ENCODE assay signal across 8 mouse cellular contexts in the genomic region with DNA sequence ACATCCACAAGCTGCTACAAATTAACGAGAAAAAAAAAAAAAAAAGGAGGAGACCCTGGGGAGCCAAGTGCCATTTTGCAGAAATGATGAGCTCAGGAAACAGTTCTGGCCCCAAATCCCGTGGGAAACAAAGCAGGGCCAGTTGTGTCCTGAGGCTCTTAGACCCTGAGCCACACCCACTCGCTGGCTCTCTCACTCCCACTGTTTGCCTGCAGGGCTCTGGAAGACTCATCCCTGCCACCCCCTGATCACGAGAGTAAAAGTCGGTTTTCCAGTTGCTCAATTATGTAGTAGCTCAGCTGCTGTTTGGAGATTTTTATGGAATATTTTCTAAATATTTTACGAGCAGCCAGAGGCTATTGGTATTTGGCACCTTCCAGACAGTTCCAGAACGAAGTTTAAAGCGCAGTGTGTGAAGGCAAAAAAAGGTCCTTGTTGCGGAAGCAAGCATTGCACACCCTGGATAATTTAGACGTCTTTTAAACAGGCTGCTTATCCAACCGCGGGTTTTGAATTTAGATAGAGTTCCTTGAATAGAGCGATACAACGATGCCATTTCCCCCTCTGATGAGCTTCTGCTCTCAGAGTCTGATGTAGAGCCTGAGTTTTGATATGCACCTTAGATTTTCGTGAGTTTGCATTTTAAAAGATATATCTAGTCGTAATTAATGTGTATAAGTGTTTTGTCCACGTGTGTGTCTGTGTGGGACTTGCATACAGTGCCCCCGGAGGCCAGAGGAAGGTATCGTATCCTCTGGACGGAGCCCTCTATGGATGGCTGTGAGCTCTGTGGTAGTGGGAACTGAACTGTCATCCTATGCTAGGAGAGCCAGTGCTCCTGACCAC. TPM values are rescaled to one million over a fixed set of nuclear protein-coding genes. Genes with fewer than 3 reads are reported as not detected.
A peak's percentile ranks its signal among the peaks of the same experiment; 100 is the strongest.
DNase-seq lines count a peak whose midpoint lies in the region; ATAC-seq and TF ChIP-seq lines count a peak whose summit lies in the region.

No protein-coding gene starts in this region.

- H3K27ac ChIP-seq in lung, embryonic 14.5 days (ENCODE audit: low read depth), result no peak overlapping the region
- H3K27ac ChIP-seq in forebrain, embryonic 16.5 days (ENCODE audit: low read length), result no peak overlapping the region
- no peak overlapping the region for H3K27ac ChIP-seq in intestine, postnatal 0 days (ENCODE audit: low read depth, low read length)
- H3K27ac ChIP-seq in midbrain, embryonic 13.5 days, result no peak overlapping the region

- H3K9ac ChIP-seq in lung, embryonic 14.5 days, result no peak overlapping the region
- H3K9ac ChIP-seq in forebrain, embryonic 16.5 days (replicated peaks; ENCODE audit: low read depth, low read length), result no peak overlapping the region
- H3K9ac ChIP-seq in intestine, postnatal 0 days (ENCODE audit: low read depth, low read length), result no peak overlapping the region
- H3K9ac ChIP-seq in midbrain, embryonic 13.5 days (replicated peaks), result no peak overlapping the region

- no peaks in the 10 kb centered on the region for H3K9me3 ChIP-seq in lung, embryonic 14.5 days (ENCODE audit: low read depth, low read length)
- H3K9me3 ChIP-seq in forebrain, embryonic 16.5 days (ENCODE audit: control insufficient read depth, low read length), result no peaks in the 10 kb centered on the region
- H3K9me3 ChIP-seq in intestine, postnatal 0 days (ENCODE audit: control insufficient read depth), result no peaks in the 10 kb centered on the region
- no peaks in the 10 kb centered on the region for H3K9me3 ChIP-seq in midbrain, embryonic 13.5 days

- H3K4me2 ChIP-seq in lung, embryonic 14.5 days, result peak overlapping the region; percentile 51
- H3K4me2 ChIP-seq in forebrain, embryonic 16.5 days (ENCODE audit: low read length), result peak overlapping the region; percentile 39
- peak overlapping the region; percentile 41 for H3K4me2 ChIP-seq in intestine, postnatal 0 days (replicated peaks; ENCODE audit: low read depth)
- peak overlapping the region; percentile 23 for H3K4me2 ChIP-seq in midbrain, embryonic 13.5 days (replicated peaks)

- ATAC-seq in lung, embryonic 14.5 days (ENCODE audit: insufficient read depth), result peak; percentile 72; the same call in 1 of the 2 replicates
- ATAC-seq in forebrain, embryonic 16.5 days, result peak; percentile 70; the same call in 1 of the 2 replicates
- ATAC-seq in intestine, postnatal 0 days, result no peak
- peak; percentile 84 for ATAC-seq in midbrain, embryonic 13.5 days

- peak; percentile 61 for TF ChIP-seq CTCF in lung, embryonic 14.5 days (IDR thresholded peaks at IDR 0.05; ENCODE audit: low read depth)
- TF ChIP-seq CTCF in intestine, postnatal 0 days (IDR thresholded peaks at IDR 0.05; ENCODE audit: low read depth), result peak; percentile 68

- H3K27me3 ChIP-seq in lung, embryonic 14.5 days (ENCODE audit: insufficient read depth, low read length), result no peaks in the 10 kb centered on the region
- no peaks in the 10 kb centered on the region for H3K27me3 ChIP-seq in forebrain, embryonic 16.5 days (replicated peaks; ENCODE audit: control insufficient read depth, insufficient read depth, low read length)
- no peaks in the 10 kb centered on the region for H3K27me3 ChIP-seq in intestine, postnatal 0 days (replicated peaks; ENCODE audit: control insufficient read depth, insufficient read depth, low read length)
- H3K27me3 ChIP-seq in midbrain, embryonic 13.5 days, result no peaks in the 10 kb centered on the region

- H3K36me3 ChIP-seq in lung, embryonic 14.5 days (ENCODE audit: insufficient read depth), result no peaks in the 10 kb centered on the region
- no peaks in the 10 kb centered on the region for H3K36me3 ChIP-seq in forebrain, embryonic 16.5 days (ENCODE audit: control insufficient read depth, insufficient read depth)
- no peaks in the 10 kb centered on the region for H3K36me3 ChIP-seq in intestine, postnatal 0 days (ENCODE audit: control insufficient read depth, insufficient read depth)
- no peaks in the 10 kb centered on the region for H3K36me3 ChIP-seq in midbrain, embryonic 13.5 days

- 29% methylated on average over 20 of the region's 20 CpGs for WGBS in lung, embryonic 14.5 days
- WGBS in forebrain, embryonic 16.5 days, result 20% methylated on average over 20 of the region's 20 CpGs
- 29% methylated on average over 20 of the region's 20 CpGs for whole genome bisulfite sequencing in intestine, postnatal 0 days
- 26% methylated on average over 20 of the region's 20 CpGs for WGBS in midbrain, embryonic 13.5 days

- DNase-seq in lung, embryonic 14.5 days, result peak; percentile 64
- DNase-seq in lung, postnatal 14 days, result no peak
- peak; percentile 83 for DNase-seq in ZHBTc4 (ENCODE audit: low read depth, low spot score)
- no peak for DNase-seq in adrenal gland, adult 18-20 months (ENCODE audit: low spot score in 2 of 2)
- DNase-seq in left cerebral cortex, postnatal 25 days (ENCODE audit: low spot score in 2 of 2), result no peak

- 0 out of 2 replicates have a peak, but pooled peaks cover 3% of the 10 kb centered on the region for H3K4me1 ChIP-seq in lung, embryonic 14.5 days (ENCODE audit: insufficient read depth)
- peaks cover 7% of the 10 kb centered on the region for H3K4me1 ChIP-seq in forebrain, embryonic 16.5 days (replicated peaks; ENCODE audit: control insufficient read depth, insufficient read depth, low read length)
- no peaks in the 10 kb centered on the region for H3K4me1 ChIP-seq in intestine, postnatal 0 days (replicated peaks; ENCODE audit: control insufficient read depth, insufficient read depth, low read length)
- H3K4me1 ChIP-seq in midbrain, embryonic 13.5 days (replicated peaks), result peaks cover 35% of the 10 kb centered on the region

- intact Hi-C loops in left cerebral cortex, postnatal 25 days (cut with DNase I), result no loop called here

- H3K4me3 ChIP-seq in lung, embryonic 14.5 days (ENCODE audit: low read depth, low read length), result no peak overlapping the region; the same call in 1 of the 2 replicates
- H3K4me3 ChIP-seq in forebrain, embryonic 16.5 days (replicated peaks; ENCODE audit: low read length), result 0 out of 2 replicates have a peak overlapping the region, but pooled peaks have one; percentile 2
- peak overlapping the region; percentile 9; the same call in 1 of the 2 replicates for H3K4me3 ChIP-seq in intestine, postnatal 0 days (ENCODE audit: low read depth, low read length)
- no peak overlapping the region; the same call in 1 of the 2 replicates for H3K4me3 ChIP-seq in midbrain, embryonic 13.5 days (replicated peaks)

RNA-seq across cellular contexts. Expression of gene Scaf11, which starts 28.5 kb away (rescaled TPM):
- 112 and 116 TPM in 2 replicates for polyA plus RNA-seq in lung, embryonic 14.5 days (2014; fragmentation: Nextera tagmentation; extraction: Ambion mirVana)
- 53.2 and 57.7 TPM in 2 replicates for polyA plus RNA-seq in forebrain, embryonic 16.5 days (2015; fragmentation: Nextera tagmentation; extraction: Ambion mirVana)
- 47.8 and 57.4 TPM in 2 replicates for polyA plus RNA-seq in intestine, postnatal 0 days (2015; fragmentation: Nextera tagmentation; extraction: Ambion mirVana)
- 56.5 and 62.5 TPM in 2 replicates for polyA plus RNA-seq in midbrain, embryonic 13.5 days (2015; fragmentation: Nextera tagmentation; extraction: Ambion mirVana)
- 10 to 100 TPM; 53.2 to 67.7 TPM for total RNA-seq in adrenal gland, adult 18-20 months (2021)
- total RNA-seq in left cerebral cortex, postnatal 25 days (2021), result 10 to 100 TPM; 44.8 to 47.8 TPM

Comparison
In these comparisons a context has a peak if more than half of its experiments do, and no peak if none do; other contexts are left out.
1. DNase-seq: peak in lung, embryonic 14.5 days (single experiment) and ZHBTc4 (single experiment); none in lung, postnatal 14 days (single experiment), adrenal gland, adult 18-20 months (0 of 2) and left cerebral cortex, postnatal 25 days (0 of 2).
2. H3K4me3 ChIP-seq: peak in forebrain, embryonic 16.5 days (single experiment) and intestine, postnatal 0 days (single experiment); none in lung, embryonic 14.5 days (single experiment) and midbrain, embryonic 13.5 days (single experiment).
3. Peak in every context shown above with its lines, with median percentiles within 50 percentile points of each other: H3K4me2 ChIP-seq.